Mouse (Mus musculus) gastrocnemius, adult 8-10 months (tissue): ENCODE measurements around the gene Sgcb. TPM values are rescaled to one million over a fixed set of nuclear protein-coding genes. Genes with fewer than 3 reads are reported as not detected.
"Not testable (repeated sequence)": the region's sequence is repeated elsewhere in the genome, so short reads cannot be mapped to it uniquely, and the experiment has no call there.

Experiments used
- DNase-seq, 2 experiments: peaks; one replicate each; pipeline ENCODE4 v3.0.0; 2022; ENCODE audit warnings: low spot score in 2 of 2
- total RNA-seq, 4 experiments: library from RNA; stranded (reverse); gene quantifications; 2 replicates each; pipeline ENCODE4 v1.2.4; 2022

Sgcb gene
- total RNA-seq, 4 experiments from 2014 or later, result 68.7 to 80.5 (median 79.1) TPM

DNA sequence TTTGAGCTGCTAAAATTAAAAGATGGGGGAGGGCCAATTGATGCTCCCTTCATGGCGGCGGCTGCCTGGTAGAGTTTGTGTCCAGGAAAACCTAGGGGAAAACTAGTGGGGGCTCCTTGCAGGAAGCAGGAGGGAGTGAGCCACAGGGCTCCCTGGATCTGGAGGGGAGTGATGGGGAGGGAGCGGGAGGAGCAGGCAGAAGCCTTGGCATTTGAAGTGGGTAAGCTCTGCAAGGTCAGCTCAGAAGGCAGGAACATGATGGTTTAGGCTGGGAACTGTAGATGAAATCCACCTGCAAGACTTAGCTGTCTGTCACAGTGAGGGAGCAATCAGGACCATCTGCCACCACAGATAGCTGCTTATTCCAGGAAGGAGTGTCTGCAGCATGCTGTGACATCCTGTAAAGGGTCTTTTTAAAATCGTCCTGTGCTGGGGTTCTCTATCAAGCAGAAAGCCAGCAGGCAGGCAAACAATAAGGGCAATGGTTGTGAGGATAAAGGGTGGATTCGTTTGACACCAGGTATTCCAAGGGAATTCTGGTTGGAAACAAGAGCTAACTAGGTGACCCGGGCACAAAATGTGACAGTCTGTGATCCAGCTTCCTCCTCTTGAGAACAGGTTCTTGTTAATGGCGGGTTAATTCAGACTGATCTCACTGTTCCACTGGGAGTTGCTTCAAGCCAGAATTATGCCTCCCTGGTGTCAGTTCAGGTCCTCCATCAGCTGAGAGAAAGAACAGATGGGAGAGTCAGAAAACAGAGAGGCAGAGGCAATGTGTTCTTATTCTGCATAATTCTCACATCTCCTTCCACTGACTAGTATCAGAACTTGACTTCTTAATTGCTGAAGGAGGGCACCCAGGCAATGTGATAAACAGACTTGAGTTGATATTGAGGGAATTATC is 62.1 kb downstream of the Sgcb start:
- no peak for DNase-seq

DNA sequence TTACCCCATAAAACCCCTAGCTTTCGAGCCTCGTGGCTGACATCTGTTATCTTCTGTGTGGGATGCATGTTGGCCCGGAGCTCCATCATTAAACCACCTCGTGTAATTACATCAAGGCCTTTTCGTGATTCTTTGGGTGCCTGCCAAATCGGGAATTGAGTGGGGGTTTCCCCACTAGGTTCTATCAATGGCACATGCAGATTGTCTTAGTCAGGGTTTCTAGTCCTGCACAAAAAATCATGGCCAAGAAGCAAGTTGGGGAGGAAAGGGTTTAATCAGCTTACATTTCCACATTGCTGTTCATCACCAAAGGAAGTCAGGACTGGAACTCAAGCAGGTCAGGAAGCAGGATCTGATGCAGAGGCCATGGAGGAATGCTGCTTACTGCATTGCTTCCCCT is 63.6 kb downstream of the Sgcb start:
- DNase-seq, result not testable (repeated sequence)

Other genes starting within 250 kb of the Sgcb start
- gene Cwh43, start 241.7 kb downstream of the Sgcb start, total RNA-seq, result not detected
- 10 to 100 TPM in 3 of 4 experiments, 1 to 10 TPM in 1; 6.9 to 11.6 (median 10.1) TPM for gene Dcun1d4, start 166.8 kb downstream of the Sgcb start, total RNA-seq
- not detected for gene Lrrc66, start 15.3 kb downstream of the Sgcb start, total RNA-seq
- not detected for gene Spata18, start 3.6 kb upstream of the Sgcb start, total RNA-seq